Mouse (Mus musculus): ENCODE measurements around the gene Srsf2.

DNA sequence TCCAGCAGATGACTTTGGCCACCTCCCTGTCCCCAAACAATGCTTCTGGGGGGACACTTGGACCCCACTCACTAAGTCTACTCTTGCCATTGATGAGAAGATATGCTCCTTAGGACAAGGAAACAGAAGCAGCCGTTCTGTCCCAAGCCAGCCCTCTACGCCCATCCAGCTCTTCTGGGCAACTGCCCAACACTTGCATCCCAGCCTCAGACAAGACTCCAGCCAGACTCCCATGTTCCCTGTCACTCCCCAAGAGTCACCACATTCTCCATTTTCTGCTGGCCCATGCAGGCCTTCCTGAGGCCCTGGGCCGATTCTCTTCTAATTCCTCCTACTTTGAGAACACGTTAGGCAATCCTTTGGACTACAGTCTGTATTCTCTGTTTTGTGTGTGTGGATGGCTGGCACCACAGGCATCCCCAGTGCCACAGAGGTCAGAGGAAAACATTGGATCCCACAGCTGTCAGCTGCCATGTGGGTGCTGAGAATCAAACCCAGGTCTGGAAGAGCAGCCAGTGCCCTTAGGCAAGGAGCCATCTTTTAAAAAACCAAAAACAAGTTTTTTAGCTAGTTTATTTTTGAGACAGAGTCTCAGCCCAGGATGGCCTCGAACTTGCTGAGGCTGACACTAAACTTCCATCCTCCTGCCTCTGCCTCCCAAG is 32.8 kb downstream of the Srsf2 start:
- no peak for TF ChIP-seq EP300 (optimal IDR thresholded peaks at IDR 0.05)
- no peak for TF ChIP-seq CTCF (IDR thresholded peaks at IDR 0.05; ENCODE audit: low read depth)
